Mouse (Mus musculus): ENCODE measurements around the gene Tram2. TPM values are rescaled to one million over a fixed set of nuclear protein-coding genes. Genes with fewer than 3 reads are reported as not detected.

The Tram2 gene
- polyA plus RNA-seq (2017; shearing (Covaris generic)) = 5.1 TPM

GRCm38 (mm10) chr1:21079217-21079773, at the start of gene Tram2:
Tram2 (minus strand) TSS chr1:21079229.

GRCm38 (mm10) chr1:20951300-20951763, 127.7 kb downstream of the Tram2 start, which contains the start of gene Efhc1:
Efhc1 (plus strand) TSS chr1:20951626.

Other genes starting within 250 kb of the Tram2 start
- 5.7 TPM for gene Paqr8, start 188.6 kb downstream of the Tram2 start, polyA plus RNA-seq (2017; shearing (Covaris generic))
- gene Efhc1, start 127.6 kb downstream of the Tram2 start, polyA plus RNA-seq (2017; shearing (Covaris generic)) = 0.28 TPM
- 5.0 TPM for gene Tmem14a, start 139.3 kb upstream of the Tram2 start, polyA plus RNA-seq (2017; shearing (Covaris generic))
- 1.3 TPM for gene Gsta3, start 161.4 kb upstream of the Tram2 start, polyA plus RNA-seq (2017; shearing (Covaris generic))

Data from CD4-positive, CD25-positive, alpha-beta regulatory T cell (primary cell).